Mouse (Mus musculus) brain, embryonic 14.5 days (tissue): ENCODE measurements around the gene Hs1bp3. TPM values are rescaled to one million over a fixed set of nuclear protein-coding genes. Genes with fewer than 3 reads are reported as not detected.

Source experiments
- DNase-seq: peaks from one replicate; pipeline ENCODE4 v3.0.0-alpha.2; 2011; ENCODE audit warnings: low read depth
- CTCF ChIP-seq: fragments of 200-500 bp; IDR thresholded peaks from 2 replicates; pipeline ENCODE4 v1.5.1; 2012; ENCODE audit warnings: inconsistent platforms, mild to moderate bottlenecking, moderate library complexity, borderline replicate concordance; ENCODE audit not compliant: insufficient read depth, insufficient read length; ENCODE audit errors: extremely low read depth
- POLR2A ChIP-seq: fragments of 200-500 bp; IDR thresholded peaks from 2 replicates; pipeline ENCODE4 v1.6.1; 2012; ENCODE audit warnings: mild to moderate bottlenecking, inconsistent platforms, borderline replicate concordance; ENCODE audit not compliant: poor library complexity, insufficient read depth, insufficient read length, severe bottlenecking; ENCODE audit errors: extremely low read depth
- polyA plus RNA-seq: library from polyadenylated mRNA; depleted of rRNA; stranded (reverse); fragments of >200 nt; gene quantifications from 2 replicates; pipeline ENCODE4 v1.2.3, GENCODE M21; 2012

Hs1bp3 gene
- polyA plus RNA-seq, 1 experiment, result 11.7 TPM

DNA sequence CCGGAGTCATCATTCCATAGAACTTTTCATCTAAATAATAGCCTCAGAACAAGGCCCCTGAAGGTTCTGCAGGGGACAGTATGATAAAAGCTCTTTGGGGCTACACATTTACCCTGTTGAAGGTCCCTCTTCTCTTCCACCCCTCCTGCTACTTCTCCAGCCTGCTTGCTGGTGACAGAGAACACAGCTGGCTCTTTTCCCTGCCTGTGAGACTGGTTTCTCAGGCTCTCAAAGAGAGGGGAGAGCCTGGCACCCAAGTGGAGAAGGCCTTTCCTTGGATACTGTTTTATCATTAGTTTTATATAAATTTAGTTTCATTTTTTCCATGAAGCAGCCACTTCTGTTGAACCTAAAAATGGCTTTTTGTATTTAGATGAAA is 14.4 kb downstream of the Hs1bp3 start:
- peak; percentile 71 for DNase-seq
- TF ChIP-seq CTCF, result no peak
- no peak for TF ChIP-seq POLR2A

DNA sequence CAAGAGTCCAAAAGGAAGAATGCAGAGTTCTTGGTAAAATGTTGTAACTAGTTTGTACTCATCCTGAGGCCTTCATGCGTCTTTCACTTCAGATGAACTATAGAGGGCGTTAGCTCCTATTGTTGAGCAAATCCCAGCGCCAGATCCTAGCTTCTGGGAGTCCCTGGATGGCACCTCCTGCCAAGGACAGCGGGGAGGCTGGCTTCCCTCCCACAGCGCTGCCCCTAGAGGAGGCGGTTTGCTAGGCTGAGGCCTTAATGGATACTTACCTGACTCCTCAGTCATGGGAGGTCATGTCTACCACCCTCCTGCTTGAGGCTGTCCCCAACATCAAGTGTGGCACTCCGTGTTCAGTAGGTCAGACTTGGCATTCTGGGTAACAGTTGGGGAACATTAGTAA is 16.0 kb downstream of the Hs1bp3 start:
- no peak for TF ChIP-seq CTCF
- DNase-seq, result no peak

DNA sequence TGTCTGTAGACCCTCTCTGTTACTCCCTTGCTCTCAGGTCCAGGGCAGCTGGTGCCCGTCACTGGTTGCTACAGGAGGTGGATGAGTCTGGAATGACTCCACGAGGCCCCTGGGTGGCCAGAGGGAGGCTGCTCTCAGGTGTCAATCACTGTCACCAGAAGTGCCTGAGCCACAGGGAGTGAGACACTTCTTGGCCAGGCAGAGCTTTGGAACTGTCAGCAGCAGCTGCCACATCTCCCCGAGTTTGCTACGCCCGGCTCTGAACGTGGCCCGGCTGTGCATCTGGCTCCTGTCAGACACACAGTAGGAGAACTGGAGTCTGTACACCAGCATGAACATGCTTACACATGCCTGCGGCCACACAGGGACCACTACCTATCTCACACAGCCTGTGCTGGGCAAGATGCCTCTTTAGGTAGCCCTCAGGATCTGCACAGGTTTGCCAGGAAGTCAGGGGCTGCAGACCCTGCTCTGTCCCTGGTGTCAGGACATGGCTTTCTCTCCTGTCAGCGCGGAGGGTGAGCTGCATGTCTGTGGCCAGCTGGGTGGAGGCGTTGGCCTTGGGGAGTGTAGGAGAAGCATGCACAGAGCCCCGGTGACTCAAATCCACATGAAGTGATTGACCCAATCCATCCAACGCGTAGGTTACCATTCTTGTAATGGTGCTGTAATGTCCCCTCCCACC is 18.4 kb downstream of the Hs1bp3 start:
- DNase-seq, result peak; percentile 63
- TF ChIP-seq POLR2A (no peak), CTCF (no peak)

DNA sequence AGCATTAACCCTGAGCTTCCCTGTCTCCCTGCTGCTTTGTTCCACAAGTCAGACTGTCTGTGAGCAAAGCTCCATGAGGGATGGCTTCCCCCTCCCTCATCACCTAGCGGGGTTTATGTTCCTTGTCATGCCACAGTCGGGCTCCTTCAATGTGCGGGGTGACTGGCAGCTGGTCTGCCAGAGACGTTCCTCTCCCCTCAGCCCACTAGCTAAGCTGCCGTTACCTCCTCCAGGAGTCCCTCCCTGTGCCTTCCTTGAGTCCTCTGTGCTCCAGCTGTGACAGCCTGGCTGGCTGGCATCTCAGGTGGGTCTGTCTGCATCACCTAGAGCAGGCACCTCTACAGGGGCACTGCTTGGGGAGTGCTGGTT is 18.9 kb downstream of the Hs1bp3 start:
- TF ChIP-seq CTCF (no peak), POLR2A (no peak)
- peak; percentile 43 for DNase-seq

DNA sequence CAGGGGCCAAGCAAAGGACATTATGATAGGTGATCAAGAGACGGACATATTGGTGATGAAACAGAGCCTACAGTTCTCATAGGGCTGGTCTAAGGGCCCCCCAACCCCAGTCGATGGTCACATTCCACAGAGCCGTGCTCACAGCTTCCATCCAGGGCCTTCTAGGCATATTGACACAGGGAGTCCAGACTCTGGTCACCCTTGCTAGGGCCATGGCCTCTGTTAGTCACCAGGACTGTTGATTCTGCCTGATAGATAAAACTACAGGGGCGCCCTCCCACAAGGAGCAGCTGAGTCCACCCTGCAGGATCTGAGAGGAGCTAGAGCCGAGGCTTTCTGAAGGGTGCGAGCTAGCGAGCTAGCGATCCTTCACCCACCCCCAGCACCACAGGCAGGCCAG is 20.4 kb downstream of the Hs1bp3 start:
- DNase-seq, result no peak
- no peak for TF ChIP-seq POLR2A
- no peak for TF ChIP-seq CTCF

DNA sequence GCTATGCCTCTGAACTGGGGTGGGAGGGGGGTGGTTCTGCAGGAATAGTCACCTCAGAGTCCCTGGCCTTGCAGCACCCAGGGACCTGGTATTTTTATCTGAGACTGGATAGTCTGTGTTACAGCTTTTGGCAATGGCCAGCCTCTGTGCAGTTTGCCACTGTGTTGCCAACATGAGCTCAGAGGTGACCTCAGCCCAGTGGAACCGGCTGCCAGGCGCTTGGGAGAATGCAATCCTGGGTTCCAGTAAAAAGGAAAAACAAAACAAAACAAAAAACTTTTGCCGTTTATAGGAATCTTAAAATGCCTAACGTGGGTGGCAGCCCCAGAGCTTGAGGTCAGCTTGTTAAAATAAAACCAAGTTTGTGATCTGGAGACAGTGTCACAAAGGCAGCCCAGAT is 21.0 kb downstream of the Hs1bp3 start:
- TF ChIP-seq CTCF (no peak), POLR2A (no peak)
- DNase-seq, result no peak

DNA sequence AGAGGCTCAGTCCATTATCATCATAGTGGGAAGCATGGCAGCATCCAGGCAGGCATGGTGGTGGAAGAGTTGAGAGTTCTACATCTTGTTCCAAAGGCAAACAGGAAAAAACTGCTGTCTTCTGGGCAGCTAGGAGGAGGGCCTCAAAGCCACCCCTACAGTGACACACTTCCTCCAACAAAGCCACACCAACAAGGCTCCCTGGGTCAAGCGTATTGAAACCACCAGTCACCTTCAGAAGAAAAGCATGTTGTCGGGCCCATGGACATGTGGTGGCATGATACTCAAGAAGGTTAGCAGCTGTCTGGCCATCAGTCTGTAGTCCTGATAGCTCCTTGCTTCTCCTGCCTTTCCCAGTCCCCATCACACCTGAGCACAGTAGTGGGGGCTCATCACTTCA is 22.3 kb downstream of the Hs1bp3 start:
- TF ChIP-seq CTCF, result no peak
- TF ChIP-seq POLR2A, result no peak

DNA sequence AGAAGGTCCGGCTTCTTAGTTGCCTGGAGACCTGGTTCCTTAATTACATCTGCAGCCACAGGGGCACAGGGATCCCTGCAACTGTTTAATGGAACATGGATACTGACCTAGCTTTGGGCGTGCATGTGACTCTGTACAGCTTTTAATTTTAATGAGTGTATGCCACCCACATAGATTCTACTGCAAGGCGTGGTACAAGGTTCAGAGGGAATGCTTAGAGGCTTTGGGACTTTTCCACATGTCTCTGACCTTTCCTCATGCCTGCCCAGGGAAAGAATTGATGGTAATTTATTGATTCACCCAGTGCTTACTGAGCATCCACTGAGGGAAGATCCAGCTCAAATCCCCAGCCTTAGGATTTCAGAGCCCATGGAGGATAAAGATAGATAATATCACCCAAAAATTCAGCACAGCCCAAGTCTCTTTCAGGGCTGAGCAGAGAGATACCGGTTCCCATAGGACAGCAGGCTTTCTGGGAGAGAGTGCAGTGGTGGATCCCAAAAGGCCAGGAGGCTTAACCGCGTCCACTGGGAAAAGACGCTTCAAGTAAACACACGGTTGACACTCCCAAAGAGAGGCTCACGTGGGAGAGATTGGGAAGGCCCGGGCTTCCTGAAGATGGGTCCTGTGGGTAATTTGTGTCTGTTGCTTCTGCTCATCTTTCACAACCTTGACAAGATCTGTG is 23.5 kb downstream of the Hs1bp3 start:
- no peak for TF ChIP-seq POLR2A
- TF ChIP-seq CTCF, result no peak
- DNase-seq, result no peak

More for the DNA sequence above, 22.3 kb downstream of the Hs1bp3 start:
- DNase-seq, result no peak

DNA sequence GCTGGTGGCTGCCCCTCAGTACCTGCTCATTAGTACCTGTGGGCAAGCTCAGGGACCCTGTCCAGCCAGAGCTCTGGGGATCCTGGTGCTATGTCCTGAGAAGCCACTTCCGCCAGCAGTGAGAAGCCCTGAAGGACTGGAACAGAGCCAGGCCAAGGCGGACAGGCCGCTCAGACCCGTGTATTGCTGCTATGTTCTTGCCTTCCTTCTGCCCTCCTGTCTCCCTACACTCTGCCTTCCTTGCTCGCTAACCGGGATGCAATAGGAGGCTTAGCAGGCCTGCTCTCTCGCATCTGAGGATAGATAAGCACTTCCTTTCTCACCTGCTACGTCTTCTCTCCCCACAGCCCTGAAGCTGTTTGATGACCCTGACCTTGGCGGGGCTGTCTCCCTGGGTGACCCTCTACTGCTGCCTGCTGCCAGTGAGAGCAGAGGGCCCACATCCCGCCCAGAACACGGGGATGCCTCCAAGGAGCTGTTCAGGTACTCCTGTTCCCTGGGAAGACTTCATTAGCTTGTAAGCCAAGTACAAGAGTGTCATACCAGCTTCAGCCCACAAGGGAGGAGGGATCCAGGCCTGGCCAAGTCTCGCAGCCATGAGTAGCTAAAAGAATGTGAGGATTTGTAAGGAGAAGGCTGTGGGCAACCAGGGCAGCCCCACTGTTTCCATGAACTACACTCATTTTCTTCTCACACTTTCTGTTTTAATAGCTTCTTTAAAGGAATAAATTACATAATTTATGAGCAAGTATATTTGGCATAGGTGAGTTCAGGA is 24.2 kb downstream of the Hs1bp3 start:
- peak; percentile 27 for DNase-seq
- no peak for TF ChIP-seq POLR2A
- no peak; the same call in 1 of the 2 replicates for TF ChIP-seq CTCF

DNA sequence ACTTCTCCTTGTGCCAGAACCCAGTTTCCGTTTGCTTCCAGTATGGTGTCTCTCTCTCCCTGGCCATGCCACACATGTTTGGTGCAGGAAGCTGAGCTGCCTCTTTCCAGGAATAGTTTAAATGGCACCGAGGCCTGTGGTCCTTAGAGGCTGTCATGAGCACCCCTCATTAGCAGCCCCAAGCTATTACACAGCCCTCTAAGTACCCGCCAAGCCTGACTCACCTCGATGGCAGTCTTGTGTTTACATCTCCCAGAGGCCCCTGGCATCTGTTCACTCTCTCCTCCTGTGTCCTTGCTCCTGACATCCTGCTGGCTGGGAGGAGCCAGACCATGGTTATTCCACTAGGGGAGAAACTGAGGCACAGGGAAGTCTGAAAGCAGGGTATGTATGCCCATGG is 25.3 kb downstream of the Hs1bp3 start:
- no peak for TF ChIP-seq POLR2A
- no peak for TF ChIP-seq CTCF
- DNase-seq, result peak; percentile 50

DNA sequence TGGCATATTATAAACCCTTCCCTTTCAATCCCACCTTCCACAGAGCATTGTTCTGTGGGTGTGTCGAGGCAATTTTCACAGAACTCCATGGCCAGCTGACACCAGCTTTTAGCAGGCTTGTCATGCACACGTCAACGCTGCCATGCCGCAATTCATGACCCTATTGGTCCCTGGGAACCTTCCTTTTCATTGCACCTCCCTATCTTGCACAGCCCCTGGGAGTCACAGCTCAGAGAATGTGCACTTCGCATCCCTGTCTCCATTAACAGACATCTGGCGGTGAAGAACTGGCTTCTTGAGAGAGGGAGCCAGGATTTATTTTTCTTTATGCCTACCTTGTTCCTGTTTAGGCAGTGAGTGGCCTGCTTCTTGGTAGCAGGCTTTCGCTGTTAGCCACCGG is 25.7 kb downstream of the Hs1bp3 start:
- DNase-seq, result no peak
- TF ChIP-seq POLR2A (no peak), CTCF (no peak)

DNA sequence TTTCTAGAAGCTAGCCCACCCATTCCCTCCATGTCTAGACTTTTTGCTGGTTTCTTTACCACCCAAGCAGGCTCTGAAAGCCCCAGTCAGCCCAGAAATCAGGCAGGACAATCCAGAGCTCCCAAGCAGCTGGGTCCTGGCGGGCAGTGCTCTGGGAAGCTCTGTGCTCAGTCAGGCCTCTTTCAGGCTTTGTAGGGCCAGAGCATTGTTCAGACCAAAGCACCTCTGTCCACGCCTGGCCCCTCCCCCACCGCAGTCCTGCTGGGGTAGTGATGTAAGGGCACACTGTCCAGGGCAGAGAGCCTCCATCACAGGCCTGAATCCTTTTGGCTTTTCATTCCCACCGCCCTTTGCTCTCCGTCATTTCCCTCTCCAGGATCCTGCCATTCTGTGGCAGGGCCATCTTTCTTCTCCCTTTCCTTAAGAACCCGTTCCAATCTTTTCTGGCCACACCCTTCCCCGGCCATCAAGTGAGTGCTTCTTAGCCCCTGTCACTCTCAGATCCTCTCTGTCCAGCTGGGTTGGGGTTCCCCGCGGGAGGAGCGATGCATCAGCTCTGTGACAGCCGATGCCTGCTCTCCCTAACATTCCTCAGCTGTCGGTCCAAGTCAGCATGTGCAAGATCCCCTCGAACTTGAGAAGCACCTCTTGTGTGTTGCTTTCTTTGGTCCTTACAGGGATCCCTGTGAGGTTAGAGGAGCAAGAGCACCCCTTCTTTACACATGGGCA is 26.5 kb downstream of the Hs1bp3 start:
- no peak for DNase-seq

More for the DNA sequence above, 26.5 kb downstream of the Hs1bp3 start:
- TF ChIP-seq POLR2A (no peak), CTCF (no peak)
